Mouse (Mus musculus): ENCODE results near the gene Cx3cr1.

DNA sequence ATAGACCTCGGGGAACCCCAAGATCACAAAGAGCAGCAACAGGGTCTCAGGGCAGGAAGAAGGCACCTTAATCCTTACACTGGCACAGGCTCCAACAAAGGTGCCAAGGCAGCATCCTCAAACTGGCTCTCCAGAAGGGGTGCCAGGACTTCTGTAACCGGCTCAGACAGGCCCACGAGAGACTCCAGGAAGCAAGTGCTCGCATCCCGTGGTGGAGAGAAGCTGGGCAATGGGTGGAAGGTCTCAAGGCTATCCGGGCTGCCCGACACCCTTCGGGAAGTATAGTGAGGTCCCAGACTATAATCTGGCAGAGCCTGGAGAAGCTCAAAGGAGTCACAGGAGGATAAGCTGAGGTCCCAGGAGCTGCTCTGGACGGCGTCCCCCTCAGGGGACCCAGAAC, 97.5 kb downstream of the Cx3cr1 start:
- TF ChIP-seq POLR2A (IDR thresholded peaks at IDR 0.05; ENCODE audit: borderline replicate concordance, extremely low read depth, low read depth, low read length), result no peak
- TF ChIP-seq CTCF (IDR thresholded peaks at IDR 0.05; ENCODE audit: insufficient read depth, low read length), result no peak

Measured in lung, adult 2 months (tissue).